Mouse (Mus musculus) hindbrain, embryonic 11.5 days (tissue): ENCODE measurements around the gene Cib4. TPM values are rescaled to one million over a fixed set of nuclear protein-coding genes. Genes with fewer than 3 reads are reported as not detected.

Source experiments
- ATAC-seq: fragments of 200-750 bp; cut with Nextera tagmentation; 2 replicates; pipeline ENCODE4 v1.8.0; 2017; ENCODE audit warnings: mild to moderate bottlenecking, moderate TSS enrichment, moderate library complexity; ENCODE audit not compliant: low FRiP score
- DNase-seq: peaks from one replicate; pipeline ENCODE4 v3.0.0-alpha.2; 2015; ENCODE audit warnings: low spot score
- H3K27ac ChIP-seq: fragments of 300-500 bp; sonication (generic); 2 replicates; pipeline ENCODE4 v1.5.1; 2014; ENCODE audit warnings: mild to moderate bottlenecking, low read depth, low read length
- H3K27me3 ChIP-seq: fragments of 300-500 bp; sonication (generic); 2 replicates; pipeline ENCODE4 v1.6.1; 2014; ENCODE audit warnings: mild to moderate bottlenecking, low read length, moderate library complexity, mixed read lengths; ENCODE audit not compliant: control insufficient read depth, insufficient read depth
- H3K36me3 ChIP-seq: fragments of 300-500 bp; sonication (generic); 2 replicates; pipeline ENCODE4 v1.6.1; 2014; ENCODE audit warnings: mild to moderate bottlenecking, low read length, moderate library complexity, mixed read lengths; ENCODE audit not compliant: control insufficient read depth, insufficient read depth
- H3K4me1 ChIP-seq: fragments of 300-500 bp; sonication (generic); replicated peaks from 2 replicates; pipeline ENCODE4 v1.6.1; 2014; ENCODE audit warnings: low read length, mixed read lengths; ENCODE audit not compliant: control insufficient read depth, insufficient read depth
- H3K4me2 ChIP-seq: fragments of 300-500 bp; sonication (generic); replicated peaks from 2 replicates; pipeline ENCODE4 v1.6.1; 2014; ENCODE audit warnings: mild to moderate bottlenecking, low read depth, low read length
- H3K4me3 ChIP-seq: fragments of 300-500 bp; sonication (generic); 2 replicates; pipeline ENCODE4 v1.5.1; 2014; ENCODE audit warnings: low read depth, low read length
- H3K9ac ChIP-seq: fragments of 300-500 bp; sonication (generic); 2 replicates; pipeline ENCODE4 v1.6.1; 2014; ENCODE audit warnings: low read depth, low read length
- H3K9me3 ChIP-seq: fragments of 300-500 bp; sonication (generic); 2 replicates; pipeline ENCODE4 v1.6.1; 2016; ENCODE audit warnings: low read length; ENCODE audit not compliant: control insufficient read depth
- WGBS: fragments of 180-500 bp; shearing (Covaris S2); extraction: QIAGEN DNeasy Blood & Tissue Kit; methylation state at CpG from one replicate; pipeline ENCODE4 v1.1.7; 2014; 5-methylcytosine and 5-hydroxymethylcytosine counted together
- polyA plus RNA-seq: library from polyadenylated mRNA; unstranded; fragments of >200 nt; fragmentation: Nextera tagmentation; extraction: Ambion mirVana; gene quantifications from 2 replicates; pipeline ENCODE4 v1.2.1, GENCODE M21; 2014

The Cib4 gene
- polyA plus RNA-seq, 1 experiment from 2014 or later = not detected

DNA sequence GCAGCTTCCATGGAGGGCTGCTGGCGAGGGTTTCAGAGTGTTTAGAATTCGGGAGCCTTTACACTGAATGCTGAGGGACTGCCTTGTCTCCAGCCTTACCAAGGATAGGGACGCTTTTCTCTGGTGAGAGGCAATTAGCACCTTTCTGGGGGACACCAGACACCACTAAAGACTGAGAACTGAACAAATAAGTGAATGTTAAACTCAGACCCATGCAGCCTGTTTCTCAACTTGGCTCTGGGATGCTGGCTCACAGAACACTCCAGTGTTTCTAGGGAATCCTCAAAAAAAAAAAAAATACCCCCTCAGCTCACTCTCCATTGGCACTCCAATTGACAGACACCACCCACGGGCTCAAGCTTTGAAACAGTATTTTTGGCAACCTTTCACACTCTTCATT lies 16.7 kb downstream of the Cib4 start:
- no peak overlapping the region for H3K27ac ChIP-seq
- no peak for ATAC-seq
- WGBS = 46% methylated on average over 4 of the region's 4 CpGs

GRCm38 (mm10) chr5:30527129-30527528 lies 18.5 kb downstream of the Cib4 start:
- H3K4me2 ChIP-seq = no peak overlapping the region
- no peaks in the 10 kb centered on the region for H3K27me3 ChIP-seq
- no peak overlapping the region for H3K27ac ChIP-seq
- no peak overlapping the region for H3K9ac ChIP-seq
- H3K36me3 ChIP-seq = no peaks in the 10 kb centered on the region
- ATAC-seq (no peak), DNase-seq (no peak)
- 75% methylated on average over 5 of the region's 5 CpGs for WGBS
- H3K4me3 ChIP-seq = no peak overlapping the region
- H3K4me1 ChIP-seq = peaks cover 7% of the 10 kb centered on the region; the same call in 1 of the 2 replicates
- H3K9me3 ChIP-seq = no peaks in the 10 kb centered on the region

More for the DNA sequence above, 16.7 kb downstream of the Cib4 start:
- Histone ChIP-seq H3K9me3 (no peaks in the 10 kb centered on the region), H3K4me1 (peaks cover 7% of the 10 kb centered on the region; the same call in 1 of the 2 replicates), H3K36me3 (no peaks in the 10 kb centered on the region), H3K9ac (no peak overlapping the region), H3K27me3 (no peaks in the 10 kb centered on the region), H3K4me3 (no peak overlapping the region), H3K4me2 (no peak overlapping the region)
- no peak for DNase-seq

DNA sequence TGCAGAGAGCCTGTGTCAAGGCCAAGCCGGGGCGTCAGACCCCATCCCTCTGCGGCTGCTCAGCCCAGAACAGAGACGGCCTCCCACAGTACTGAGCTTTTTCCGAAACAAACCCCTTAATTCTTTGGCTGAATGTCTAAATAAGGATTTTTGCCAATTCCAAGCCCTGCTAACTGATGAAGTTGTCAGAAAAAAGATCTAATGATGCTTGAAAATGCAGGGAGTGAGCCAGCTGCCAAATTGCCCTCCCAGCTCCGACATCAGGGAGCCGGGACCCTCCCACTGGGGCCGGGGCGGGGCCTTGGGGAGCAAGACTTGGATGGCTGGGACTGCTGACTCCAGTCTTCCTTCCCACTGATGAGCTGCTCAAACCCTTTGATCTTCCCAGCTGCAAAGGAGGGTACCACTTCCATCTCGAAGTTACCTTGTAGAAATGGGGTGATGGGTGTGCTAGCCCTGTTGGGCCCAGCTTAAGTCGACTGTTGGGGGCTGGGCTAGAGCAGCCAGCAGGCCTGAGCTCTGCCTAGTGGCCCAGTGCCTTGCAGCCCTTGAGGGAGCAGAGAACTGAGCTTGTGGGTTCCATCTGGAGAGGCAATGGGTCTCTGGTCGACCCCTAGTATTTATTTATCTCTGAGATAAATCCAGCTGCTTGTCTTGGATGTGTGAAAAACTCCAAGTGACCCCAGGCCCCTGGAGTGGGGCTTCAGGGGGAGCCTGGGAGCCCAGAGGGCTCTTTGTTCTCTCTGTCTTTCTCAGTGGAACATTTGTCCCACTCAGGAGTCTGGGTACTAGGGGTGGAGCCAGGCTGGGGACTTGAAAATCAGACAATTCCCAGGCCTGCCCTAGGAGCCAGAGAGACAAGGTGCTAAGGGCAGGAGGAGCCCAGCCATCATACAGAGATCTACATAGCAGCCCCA lies 19.5 kb downstream of the Cib4 start:
- no peaks in the 10 kb centered on the region for H3K9me3 ChIP-seq
- no peak overlapping the region for H3K4me3 ChIP-seq
- WGBS = 30% methylated on average over 12 of the region's 12 CpGs
- DNase-seq = peak; percentile 15
- H3K27me3 ChIP-seq = no peaks in the 10 kb centered on the region
- no peak overlapping the region for H3K27ac ChIP-seq
- no peak overlapping the region for H3K9ac ChIP-seq
- no peaks in the 10 kb centered on the region for H3K36me3 ChIP-seq
- no peak overlapping the region for H3K4me2 ChIP-seq
- no peak for ATAC-seq
- peaks cover 7% of the 10 kb centered on the region; the same call in 1 of the 2 replicates for H3K4me1 ChIP-seq

- H3K27me3 ChIP-seq = no peaks in the 10 kb centered on the region
- peaks cover 7% of the 10 kb centered on the region; the same call in 1 of the 2 replicates for H3K4me1 ChIP-seq
- ATAC-seq (no peak), DNase-seq (no peak)
- WGBS = 35% methylated on average over 3 of the region's 3 CpGs
- H3K9me3 ChIP-seq = no peaks in the 10 kb centered on the region
- no peak overlapping the region for H3K27ac ChIP-seq
- H3K4me3 ChIP-seq = no peak overlapping the region
- no peak overlapping the region for H3K9ac ChIP-seq
- no peaks in the 10 kb centered on the region for H3K36me3 ChIP-seq
- no peak overlapping the region for H3K4me2 ChIP-seq
Observed at GRCm38 (mm10) chr5:30524213-30524612, 21.4 kb downstream of the Cib4 start.

DNA sequence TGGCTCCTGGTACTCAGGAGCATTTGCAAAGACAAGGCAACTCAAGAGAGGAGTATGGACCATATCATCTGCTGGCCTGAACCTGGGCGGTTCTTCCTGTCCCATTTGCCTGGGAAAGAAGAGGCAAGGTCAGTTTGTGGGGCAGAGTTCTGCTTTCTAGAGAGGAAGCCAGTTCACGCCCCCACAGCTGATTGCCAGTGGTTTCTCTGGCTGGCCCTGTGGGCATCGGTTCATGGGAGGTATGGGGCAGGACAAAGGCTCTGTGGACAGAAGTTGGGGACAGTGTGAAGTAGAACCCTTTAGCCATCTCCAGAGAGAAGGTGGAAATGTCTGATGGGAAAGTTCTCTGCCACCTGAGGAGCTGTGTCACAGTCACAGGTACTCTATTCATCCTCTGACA lies 22.5 kb downstream of the Cib4 start:
- no peaks in the 10 kb centered on the region for H3K27me3 ChIP-seq
- H3K27ac ChIP-seq = no peak overlapping the region
- no peaks in the 10 kb centered on the region for H3K9me3 ChIP-seq
- H3K4me1 ChIP-seq = peaks cover 7% of the 10 kb centered on the region; the same call in 1 of the 2 replicates
- H3K9ac ChIP-seq = no peak overlapping the region
- no peak overlapping the region for H3K4me3 ChIP-seq
- DNase-seq (no peak), ATAC-seq (no peak)
- H3K36me3 ChIP-seq = no peaks in the 10 kb centered on the region
- H3K4me2 ChIP-seq = no peak overlapping the region
- 82% methylated on average over 3 of the region's 3 CpGs for WGBS

DNA sequence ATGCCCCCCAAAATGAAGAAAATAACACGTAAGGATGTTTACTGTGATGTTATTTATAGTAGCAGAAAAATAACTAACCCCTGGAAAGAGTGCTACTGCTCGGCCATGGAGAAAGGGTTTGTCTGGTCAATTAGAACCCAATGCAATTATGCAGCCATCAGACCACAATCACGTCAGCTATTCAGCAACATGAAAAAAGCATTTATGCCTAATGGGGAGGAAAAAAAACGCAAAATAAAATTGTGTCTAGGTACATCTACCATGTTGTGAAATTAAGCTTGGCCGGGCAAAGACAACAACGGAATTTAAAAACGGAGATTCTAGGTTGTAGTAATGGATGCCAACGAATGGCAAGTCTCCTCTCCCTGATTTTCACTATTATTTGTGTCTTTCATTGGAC lies 23.2 kb downstream of the Cib4 start:
- no peak overlapping the region for H3K4me2 ChIP-seq
- ATAC-seq = no peak
- H3K27ac ChIP-seq = no peak overlapping the region
- H3K4me1 ChIP-seq = peaks cover 7% of the 10 kb centered on the region; the same call in 1 of the 2 replicates
- no peak for DNase-seq
- WGBS = 83% methylated on average over 8 of the region's 8 CpGs
- H3K9ac ChIP-seq = no peak overlapping the region
- no peaks in the 10 kb centered on the region for H3K36me3 ChIP-seq
- H3K4me3 ChIP-seq = no peak overlapping the region
- no peaks in the 10 kb centered on the region for H3K27me3 ChIP-seq
- H3K9me3 ChIP-seq = no peaks in the 10 kb centered on the region

DNA sequence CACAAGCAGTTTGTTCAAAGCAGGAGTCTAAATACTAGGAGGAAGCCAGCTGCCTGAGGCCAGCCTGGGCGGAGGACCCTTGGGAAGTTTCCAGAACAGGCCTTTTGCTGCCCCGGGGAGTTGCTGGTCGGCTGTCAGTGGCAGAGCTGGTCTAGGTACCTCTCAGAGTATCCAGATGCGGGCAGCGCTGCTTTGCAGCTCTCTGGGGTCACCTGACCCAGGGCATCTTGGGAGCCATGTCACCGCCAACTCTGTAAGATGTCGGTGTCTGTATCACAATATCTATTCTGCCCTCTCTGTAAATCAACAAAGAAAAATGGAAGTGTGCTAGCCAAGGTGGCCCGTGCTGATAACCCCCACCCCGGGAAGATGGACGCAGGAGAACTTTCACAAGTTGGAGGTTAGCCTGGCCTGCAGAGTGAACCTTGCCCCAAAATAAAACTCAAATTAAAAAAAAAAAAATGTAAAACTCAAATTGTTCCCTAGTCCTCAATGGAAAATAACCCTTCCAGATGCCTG lies 25.4 kb downstream of the Cib4 start:
- Histone ChIP-seq H3K9ac (no peak overlapping the region), H3K27ac (no peak overlapping the region), H3K4me1 (no peaks in the 10 kb centered on the region), H3K4me3 (no peak overlapping the region), H3K9me3 (no peaks in the 10 kb centered on the region), H3K27me3 (no peaks in the 10 kb centered on the region), H3K36me3 (no peaks in the 10 kb centered on the region), H3K4me2 (no peak overlapping the region)
- DNase-seq (no peak), ATAC-seq (no peak)
- 88% methylated on average over 10 of the region's 10 CpGs for WGBS

DNA sequence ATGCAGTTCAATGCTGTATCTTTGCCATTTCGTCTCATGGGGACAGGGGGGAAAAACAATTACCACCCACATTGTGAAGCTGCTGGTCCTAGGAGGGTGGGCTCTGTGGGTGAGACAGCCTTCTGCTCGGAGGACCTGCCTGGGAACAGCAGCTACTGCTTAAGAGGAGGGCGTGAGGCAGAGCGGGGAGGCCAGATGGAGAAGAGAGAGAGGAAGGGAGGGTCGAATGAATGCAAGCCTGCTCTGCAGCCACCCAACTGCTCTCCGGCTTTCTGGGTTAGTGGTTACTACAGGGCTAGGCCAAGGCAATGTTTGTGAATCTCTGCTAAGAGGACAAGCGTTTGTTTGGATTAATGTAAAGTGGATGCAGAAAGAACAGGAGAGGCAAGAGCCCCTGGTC lies 26.1 kb downstream of the Cib4 start:
- no peaks in the 10 kb centered on the region for H3K4me1 ChIP-seq
- no peak overlapping the region for H3K4me2 ChIP-seq
- no peaks in the 10 kb centered on the region for H3K9me3 ChIP-seq
- H3K4me3 ChIP-seq = no peak overlapping the region
- H3K27ac ChIP-seq = no peak overlapping the region
- 51% methylated on average over 7 of the region's 7 CpGs for whole genome bisulfite sequencing
- no peaks in the 10 kb centered on the region for H3K27me3 ChIP-seq
- H3K9ac ChIP-seq = no peak overlapping the region
- H3K36me3 ChIP-seq = no peaks in the 10 kb centered on the region
- ATAC-seq (no peak), DNase-seq (no peak)

GRCm38 (mm10) chr5:30518547-30518946 lies 27.1 kb downstream of the Cib4 start:
- Histone ChIP-seq H3K27me3 (no peaks in the 10 kb centered on the region), H3K36me3 (no peaks in the 10 kb centered on the region), H3K4me1 (no peaks in the 10 kb centered on the region), H3K4me2 (no peak overlapping the region), H3K9ac (no peak overlapping the region), H3K4me3 (no peak overlapping the region), H3K27ac (no peak overlapping the region), H3K9me3 (no peaks in the 10 kb centered on the region)
- no peak for ATAC-seq
- WGBS = 84% methylated on average over 6 of the region's 6 CpGs
- no peak for DNase-seq
